Mouse (Mus musculus) midbrain, embryonic 13.5 days (tissue): ENCODE measurements around the gene Deaf1. TPM values are rescaled to one million over a fixed set of nuclear protein-coding genes. Genes with fewer than 3 reads are reported as not detected.

Experiments
- ATAC-seq: fragments of 200-750 bp; cut with Nextera tagmentation; 2 replicates; pipeline ENCODE4 v1.8.0; 2017; ENCODE audit warnings: mild to moderate bottlenecking, moderate TSS enrichment, moderate library complexity
- H3K27ac ChIP-seq: fragments of 300-500 bp; sonication (generic); 2 replicates; pipeline ENCODE4 v1.5.1; 2015; ENCODE audit warnings: inconsistent platforms, mild to moderate bottlenecking, moderate library complexity
- H3K27me3 ChIP-seq: fragments of 300-500 bp; sonication (generic); 2 replicates; pipeline ENCODE4 v1.6.1; 2015; ENCODE audit warnings: mild to moderate bottlenecking, inconsistent platforms
- H3K36me3 ChIP-seq: fragments of 300-500 bp; sonication (generic); 2 replicates; pipeline ENCODE4 v1.6.1; 2015; ENCODE audit warnings: mild to moderate bottlenecking, inconsistent platforms
- H3K4me1 ChIP-seq: fragments of 300-500 bp; sonication (generic); replicated peaks from 2 replicates; pipeline ENCODE4 v1.6.1; 2015; ENCODE audit warnings: inconsistent platforms
- H3K4me2 ChIP-seq: fragments of 300-500 bp; sonication (generic); replicated peaks from 2 replicates; pipeline ENCODE4 v1.6.1; 2015; ENCODE audit warnings: moderate library complexity, mild to moderate bottlenecking, inconsistent platforms
- H3K4me3 ChIP-seq: fragments of 300-500 bp; sonication (generic); replicated peaks from 2 replicates; pipeline ENCODE4 v1.5.1; 2015; ENCODE audit warnings: mild to moderate bottlenecking, inconsistent platforms
- H3K9ac ChIP-seq: fragments of 300-500 bp; sonication (generic); replicated peaks from 2 replicates; pipeline ENCODE4 v1.6.1; 2015; ENCODE audit warnings: mild to moderate bottlenecking, inconsistent platforms
- H3K9me3 ChIP-seq: fragments of 300-500 bp; sonication (generic); 2 replicates; pipeline ENCODE4 v1.6.1; 2016; ENCODE audit warnings: mild to moderate bottlenecking, inconsistent platforms
- WGBS: fragments of 180-500 bp; shearing (Covaris S2); methylation state at CpG from one replicate; pipeline ENCODE4 v1.1.7; 2015; 5-methylcytosine and 5-hydroxymethylcytosine counted together
- polyA plus RNA-seq: library from polyadenylated mRNA; unstranded; fragments of >200 nt; fragmentation: Nextera tagmentation; extraction: Ambion mirVana; gene quantifications from 2 replicates; pipeline ENCODE4 v1.2.1, GENCODE M21; 2015

Deaf1 gene
- polyA plus RNA-seq, 1 experiment from 2014 or later, result 148 TPM

DNA sequence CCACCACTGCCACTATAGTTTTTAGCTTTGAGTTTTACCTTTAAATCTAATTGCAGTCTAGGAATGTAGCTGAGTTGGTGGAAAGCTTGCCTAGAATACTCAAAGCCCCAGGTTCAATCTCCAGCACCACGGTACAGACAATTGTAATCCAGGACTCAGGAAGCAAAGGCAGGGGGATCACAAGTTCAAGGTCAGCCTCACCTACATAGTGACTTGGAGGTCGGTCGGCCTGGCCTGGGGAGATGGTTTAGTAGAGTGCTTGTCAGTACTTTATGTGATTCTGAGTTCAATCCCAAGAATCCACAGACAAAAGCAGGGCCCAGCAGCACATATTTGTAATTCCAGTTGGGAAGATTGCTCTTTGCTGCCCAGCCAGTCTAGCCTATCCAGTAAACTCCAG, 39.4 kb downstream of the Deaf1 start:
- Histone ChIP-seq H3K27me3 (peaks cover 44% of the 10 kb centered on the region), H3K9ac (no peak overlapping the region), H3K36me3 (no peaks in the 10 kb centered on the region), H3K4me3 (no peak overlapping the region), H3K4me2 (no peak overlapping the region), H3K9me3 (no peaks in the 10 kb centered on the region), H3K4me1 (peaks cover 17% of the 10 kb centered on the region), H3K27ac (no peak overlapping the region)
- WGBS, result 82% methylated on average over 3 of the region's 3 CpGs
- no peak for ATAC-seq

GRCm38 (mm10) chr7:141282756-141283155, 44.7 kb downstream of the Deaf1 start:
- Histone ChIP-seq H3K4me3 (no peak overlapping the region), H3K27me3 (peaks cover 21% of the 10 kb centered on the region; the same call in 1 of the 2 replicates), H3K36me3 (no peaks in the 10 kb centered on the region), H3K27ac (no peak overlapping the region), H3K9ac (no peak overlapping the region), H3K9me3 (no peaks in the 10 kb centered on the region), H3K4me1 (peaks cover 12% of the 10 kb centered on the region), H3K4me2 (no peak overlapping the region)
- ATAC-seq, result no peak
- 86% methylated on average over 4 of the region's 4 CpGs for WGBS

GRCm38 (mm10) chr7:141281442-141281841, 46.0 kb downstream of the Deaf1 start:
- Histone ChIP-seq H3K4me2 (no peak overlapping the region), H3K36me3 (no peaks in the 10 kb centered on the region), H3K9ac (no peak overlapping the region), H3K27me3 (peaks cover 26% of the 10 kb centered on the region; the same call in 1 of the 2 replicates), H3K4me1 (peaks cover 12% of the 10 kb centered on the region), H3K27ac (no peak overlapping the region), H3K9me3 (no peaks in the 10 kb centered on the region), H3K4me3 (no peak overlapping the region)
- ATAC-seq, result no peak
- 49% methylated on average over 6 of the region's 6 CpGs for WGBS

GRCm38 (mm10) chr7:141278766-141279590, 48.5 kb downstream of the Deaf1 start, which contains the start of gene Sct:
TSS of gene Sct (minus strand) at chr7:141279133.
- H3K4me1 ChIP-seq, result peaks cover 12% of the 10 kb centered on the region
- 2% methylated on average over 46 of the region's 46 CpGs for WGBS
- peak within 1 kb of the TSS; percentile 40 for H3K4me3 ChIP-seq
- H3K4me2 ChIP-seq, result peak within 1 kb of the TSS; percentile 88
- no peaks in the 10 kb centered on the region for H3K36me3 ChIP-seq
- H3K27ac ChIP-seq, result no peak within 1 kb of the TSS
- H3K9ac ChIP-seq, result peak within 1 kb of the TSS; percentile 54
- no peaks in the 10 kb centered on the region for H3K9me3 ChIP-seq
- peaks cover 23% of the 10 kb centered on the region; the same call in 1 of the 2 replicates for H3K27me3 ChIP-seq
- ATAC-seq, result peak; percentile 82

GRCm38 (mm10) chr7:141277701-141278678, 49.5 kb downstream of the Deaf1 start:
- peak overlapping the region; percentile 88; the same call in 1 of the 2 replicates for H3K4me2 ChIP-seq

GRCm38 (mm10) chr7:141276546-141276945, 50.9 kb downstream of the Deaf1 start, which contains the start of gene Cdhr5:
TSS of gene Cdhr5 (minus strand) at chr7:141276786.
- 85% methylated on average over 11 of the region's 11 CpGs for WGBS
- no peak within 1 kb of the TSS for H3K9ac ChIP-seq
- H3K36me3 ChIP-seq, result no peaks in the 10 kb centered on the region
- no peak within 1 kb of the TSS for H3K4me2 ChIP-seq
- no peak within 1 kb of the TSS for H3K27ac ChIP-seq
- no peak within 1 kb of the TSS for H3K4me3 ChIP-seq
- H3K27me3 ChIP-seq, result peaks cover 19% of the 10 kb centered on the region; the same call in 1 of the 2 replicates
- peaks cover 12% of the 10 kb centered on the region for H3K4me1 ChIP-seq
- H3K9me3 ChIP-seq, result no peaks in the 10 kb centered on the region
- no peak for ATAC-seq

More at GRCm38 (mm10) chr7:141277701-141278678, 49.5 kb downstream of the Deaf1 start:
- H3K9me3 ChIP-seq, result no peaks in the 10 kb centered on the region
- H3K4me1 ChIP-seq, result peaks cover 12% of the 10 kb centered on the region
- H3K27me3 ChIP-seq, result peaks cover 19% of the 10 kb centered on the region; the same call in 1 of the 2 replicates
- no peak overlapping the region; the same call in 1 of the 2 replicates for H3K4me3 ChIP-seq
- no peaks in the 10 kb centered on the region for H3K36me3 ChIP-seq
- H3K27ac ChIP-seq, result no peak overlapping the region
- no peak overlapping the region for H3K9ac ChIP-seq
- 83% methylated on average over 11 of the region's 11 CpGs for WGBS
- no peak for ATAC-seq

- H3K27ac ChIP-seq, result no peak overlapping the region
- H3K4me1 ChIP-seq, result peaks cover 12% of the 10 kb centered on the region
- no peaks in the 10 kb centered on the region for H3K36me3 ChIP-seq
- H3K4me2 ChIP-seq, result no peak overlapping the region
- H3K9ac ChIP-seq, result no peak overlapping the region
- H3K9me3 ChIP-seq, result no peaks in the 10 kb centered on the region
- WGBS, result 88% methylated on average over 9 of the region's 9 CpGs
- ATAC-seq, result no peak
- H3K27me3 ChIP-seq, result peaks cover 16% of the 10 kb centered on the region; the same call in 1 of the 2 replicates
- no peak overlapping the region for H3K4me3 ChIP-seq
These were observed 52.1 kb downstream of the Deaf1 start for GRCm38 (mm10) chr7:141275356-141275755.

DNA sequence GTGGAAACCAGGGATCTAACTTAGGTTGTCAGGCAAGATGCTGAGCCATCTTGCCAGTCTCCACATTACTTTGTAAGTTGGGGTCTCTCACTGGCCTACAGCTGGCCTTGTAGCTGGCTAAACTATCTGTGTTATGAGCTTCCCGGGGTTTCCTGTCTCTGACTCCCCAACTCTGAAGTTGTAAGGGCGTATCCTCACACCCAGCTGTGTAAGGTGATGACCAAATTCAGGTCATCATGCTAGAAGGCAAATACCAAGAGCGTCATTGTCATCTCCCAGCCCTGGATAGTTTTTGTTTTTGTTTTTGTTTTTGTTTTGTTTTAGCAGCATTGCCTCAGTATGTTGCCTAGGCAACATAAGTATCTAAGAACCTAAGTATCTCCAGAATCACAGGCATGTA, 56.9 kb downstream of the Deaf1 start:
- 86% methylated on average over 3 of the region's 3 CpGs for WGBS
- no peak overlapping the region for H3K27ac ChIP-seq

GRCm38 (mm10) chr7:141269273-141269545, 58.3 kb downstream of the Deaf1 start:
- no peak for ATAC-seq
- H3K4me3 ChIP-seq, result no peak overlapping the region
- no peak overlapping the region for H3K4me2 ChIP-seq
- peaks cover 14% of the 10 kb centered on the region for H3K4me1 ChIP-seq
- H3K36me3 ChIP-seq, result peaks cover 5% of the 10 kb centered on the region
- no peaks in the 10 kb centered on the region for H3K27me3 ChIP-seq
- H3K27ac ChIP-seq, result no peak overlapping the region
- 82% methylated on average over 14 of the region's 14 CpGs for WGBS
- no peaks in the 10 kb centered on the region for H3K9me3 ChIP-seq
- no peak overlapping the region for H3K9ac ChIP-seq

More for the DNA sequence above, 56.9 kb downstream of the Deaf1 start:
- H3K4me3 ChIP-seq, result no peak overlapping the region
- ATAC-seq, result no peak
- H3K4me1 ChIP-seq, result peaks cover 8% of the 10 kb centered on the region
- H3K27me3 ChIP-seq, result no peaks in the 10 kb centered on the region
- no peaks in the 10 kb centered on the region for H3K9me3 ChIP-seq
- H3K36me3 ChIP-seq, result no peaks in the 10 kb centered on the region
- no peak overlapping the region for H3K9ac ChIP-seq
- H3K4me2 ChIP-seq, result no peak overlapping the region

GRCm38 (mm10) chr7:141268466-141269272, 58.8 kb downstream of the Deaf1 start:
- no peaks in the 10 kb centered on the region for H3K27me3 ChIP-seq
- H3K4me3 ChIP-seq, result no peak overlapping the region
- no peaks in the 10 kb centered on the region for H3K9me3 ChIP-seq
- H3K4me1 ChIP-seq, result peaks cover 14% of the 10 kb centered on the region
- no peak overlapping the region for H3K9ac ChIP-seq
- 80% methylated on average over 24 of the region's 24 CpGs for WGBS
- no peak overlapping the region for H3K27ac ChIP-seq
- ATAC-seq, result no peak
- H3K36me3 ChIP-seq, result peaks cover 11% of the 10 kb centered on the region
- H3K4me2 ChIP-seq, result no peak overlapping the region
